Mouse (Mus musculus) CD4-positive, CD25-positive, alpha-beta regulatory T cell, adult 4 months (primary cell): Measurements from ENCODE around the gene Aldoart2. TPM values are rescaled to one million over a fixed set of nuclear protein-coding genes. Genes with fewer than 3 reads are reported as not detected.
"Not testable (repeated sequence)": the region's sequence is repeated elsewhere in the genome, so short reads cannot be mapped to it uniquely, and the experiment has no call there.

Source experiments
- ATAC-seq: one replicate; pipeline ENCODE4 v1.8.0; 2017
- polyA plus RNA-seq, 2 experiments: library from polyadenylated mRNA; unstranded; fragments of 100-300 nt; shearing (Covaris generic); gene quantifications; one replicate each; pipeline ENCODE4 v1.2.1; 2017

Aldoart2 gene
- polyA plus RNA-seq, result under 1 TPM in 1 of 2 experiments, not detected in 1; 0.26 TPM

DNA sequence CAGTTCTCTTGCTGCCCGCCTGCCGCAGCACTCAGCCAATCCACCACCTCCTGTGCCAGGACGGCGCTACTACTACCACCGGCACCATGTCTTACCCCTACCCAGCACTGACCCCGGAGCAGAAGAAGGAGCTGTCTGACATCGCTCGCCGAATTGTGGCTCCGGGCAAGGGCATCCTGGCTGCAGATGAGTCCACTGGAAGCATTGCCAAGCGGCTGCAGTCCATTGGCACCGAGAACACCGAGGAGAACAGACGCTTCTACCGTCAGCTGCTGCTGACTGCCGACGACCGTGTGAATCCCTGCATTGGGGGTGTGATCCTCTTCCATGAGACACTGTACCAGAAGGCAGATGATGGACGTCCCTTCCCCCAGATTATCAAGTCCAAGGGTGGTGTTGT, at the start of gene Aldoart2:
Gene Aldoart2, plus strand, starts transcription at position 34 of the 400 bp plus-strand sequence.
- no peak for ATAC-seq

DNA sequence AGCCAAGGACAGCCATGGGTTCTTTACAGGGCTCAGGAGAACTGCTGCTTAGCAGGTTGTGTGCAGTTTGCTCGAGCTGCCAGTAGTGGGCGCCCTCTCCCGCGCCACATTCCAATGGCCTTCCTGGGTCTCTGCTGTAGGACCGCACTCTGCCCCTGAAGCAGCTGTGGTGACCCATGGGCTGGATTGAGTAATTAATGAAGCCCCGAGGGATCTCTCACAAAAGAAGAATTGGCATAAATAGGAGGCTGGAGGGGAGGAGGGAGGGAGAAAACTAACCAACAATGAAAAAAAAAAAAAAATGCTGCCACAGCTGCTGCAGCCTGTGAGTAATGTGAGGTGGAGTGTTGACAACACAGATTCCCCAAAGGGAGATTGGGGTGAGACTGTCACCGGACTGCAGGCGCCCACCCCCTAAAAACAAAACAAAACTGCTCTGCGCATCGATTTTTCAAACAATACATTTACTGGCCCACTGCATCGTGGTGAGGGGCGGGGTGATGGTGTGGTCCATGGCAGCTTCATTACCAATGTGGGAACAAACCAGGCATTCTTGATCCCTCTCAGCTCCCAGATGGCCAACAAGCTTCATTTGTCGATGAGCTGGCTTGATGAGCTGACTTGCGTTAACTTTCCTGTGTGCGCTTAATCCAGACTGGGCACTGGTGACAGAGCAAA, 46.8 kb upstream of the Aldoart2 start:
- no peak for ATAC-seq

DNA sequence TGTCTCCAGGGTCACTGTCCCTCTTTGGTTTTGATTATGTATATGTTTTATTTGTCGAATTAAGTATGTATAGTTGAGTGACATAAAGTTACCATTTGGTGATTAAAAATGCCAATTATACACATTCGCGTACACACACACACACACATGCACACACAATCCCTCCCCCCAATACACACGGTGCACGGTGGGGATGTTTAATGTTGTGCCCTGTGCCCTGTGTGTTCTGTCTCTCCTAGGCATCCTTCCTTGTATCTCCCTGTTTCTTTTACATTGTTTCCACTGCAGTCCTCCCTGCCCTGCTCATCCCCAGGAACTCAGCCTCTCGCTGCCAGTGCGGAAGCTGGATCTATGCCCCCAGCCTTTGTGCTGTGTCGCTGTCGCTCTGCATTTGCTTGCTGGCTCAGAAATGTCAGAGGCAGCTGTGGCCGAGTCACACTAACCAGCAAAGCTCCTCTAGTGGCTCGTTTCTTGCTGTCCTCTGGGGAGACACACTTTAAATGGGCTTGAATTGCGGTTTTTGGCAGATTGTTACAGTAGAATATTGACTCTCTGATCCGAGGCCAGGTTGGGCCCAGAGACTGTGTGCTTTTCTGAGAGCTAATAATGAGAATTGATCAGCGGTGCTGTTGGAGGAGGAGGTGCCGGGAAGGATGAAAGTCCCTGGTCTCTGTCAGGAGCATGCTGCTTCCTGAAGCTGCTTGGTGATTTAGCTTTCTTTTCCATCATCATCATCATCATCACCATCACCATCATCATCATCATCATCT, 37.9 kb upstream of the Aldoart2 start:
- no peak for ATAC-seq

DNA sequence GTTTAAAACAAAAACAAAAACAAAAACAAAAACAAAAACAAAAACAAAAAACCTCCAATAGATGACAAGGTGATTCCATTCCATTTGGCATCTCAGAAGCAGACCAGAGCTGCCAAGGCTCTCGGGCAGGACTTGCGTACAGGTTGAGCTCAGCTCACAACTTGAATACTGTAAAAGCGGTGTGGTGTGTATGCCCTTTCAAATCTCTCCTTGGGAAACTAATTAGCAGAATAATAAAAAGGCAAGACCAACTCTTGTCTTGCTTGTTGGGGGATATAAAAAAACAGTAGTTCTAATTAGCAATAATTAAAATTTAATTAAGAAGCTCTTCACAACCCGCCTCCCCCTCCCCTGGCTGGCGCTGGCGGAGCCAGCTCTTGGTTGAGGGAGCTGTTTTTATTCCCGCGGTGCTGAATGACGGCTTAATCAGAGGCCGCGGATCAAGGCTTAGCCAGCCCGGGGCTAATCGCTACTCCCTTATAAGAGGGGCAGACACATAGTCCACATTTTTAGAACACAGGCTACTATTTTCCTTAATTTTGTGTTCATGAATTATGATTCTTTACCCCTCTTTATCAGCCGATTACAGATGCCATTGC, 28.4 kb upstream of the Aldoart2 start:
- no peak for ATAC-seq

DNA sequence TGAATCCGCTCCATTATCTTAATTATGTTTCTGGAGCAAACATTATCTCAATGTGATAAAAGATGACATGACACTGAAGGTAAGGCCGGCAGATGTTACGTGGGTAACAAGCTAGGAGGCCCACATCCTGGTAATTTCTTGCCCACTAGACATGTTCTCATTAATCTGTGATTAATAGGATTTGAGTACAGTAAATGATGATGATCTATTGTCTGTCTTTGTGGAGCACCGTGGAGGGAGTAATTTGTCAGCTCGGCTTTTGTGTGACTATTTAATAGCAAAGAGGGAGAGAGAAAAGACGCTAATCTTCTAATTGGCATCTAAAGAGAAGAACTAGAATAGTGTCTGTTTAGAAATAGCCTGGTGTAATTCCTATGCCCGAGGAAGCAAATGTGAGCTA, 27.3 kb upstream of the Aldoart2 start:
- ATAC-seq, result no peak

DNA sequence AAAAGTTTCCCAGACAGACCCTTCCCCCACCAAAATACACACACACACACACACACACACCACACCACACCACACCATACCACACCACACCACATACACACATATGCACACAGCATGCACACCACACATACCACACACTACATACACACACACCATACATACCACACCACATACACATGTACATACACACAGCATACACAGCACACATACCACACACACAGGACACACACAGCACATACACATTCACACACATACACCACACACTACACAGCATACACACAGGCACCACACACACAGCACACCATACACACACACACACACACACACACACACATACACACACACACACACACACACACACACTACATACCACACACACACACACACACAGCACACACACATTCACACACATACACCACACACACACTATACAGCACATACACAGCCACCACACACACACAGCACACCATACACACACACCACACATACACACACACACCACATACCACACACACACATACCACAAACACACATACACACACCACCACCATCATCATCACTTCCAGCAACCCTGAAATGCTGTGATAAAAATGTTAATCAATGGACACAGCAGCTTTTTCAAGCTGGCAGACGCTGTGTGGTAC, 26.6 kb upstream of the Aldoart2 start:
- ATAC-seq, result no peak

GRCm38 (mm10) chr12:55539157-55539556, 25.9 kb upstream of the Aldoart2 start:
- ATAC-seq, result no peak

DNA sequence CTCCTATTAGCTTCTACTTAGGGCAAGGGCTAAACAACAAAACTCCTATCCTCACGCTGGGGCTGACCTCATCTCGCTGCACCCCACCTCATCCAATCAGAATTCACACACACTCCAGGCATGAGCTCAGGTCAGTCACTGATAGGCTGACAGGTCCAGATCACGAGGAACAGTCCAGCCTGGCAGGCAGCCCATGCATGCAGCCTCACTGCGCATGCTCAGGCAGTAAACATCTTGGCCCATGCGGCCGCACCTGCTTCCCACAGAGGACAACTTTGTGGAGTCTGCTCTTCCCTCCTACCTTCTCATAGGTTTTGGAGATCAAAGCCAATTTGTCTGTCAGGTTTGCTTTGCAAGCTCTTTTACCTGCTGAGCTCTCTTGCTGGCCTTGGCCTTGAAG, 10.1 kb upstream of the Aldoart2 start:
- ATAC-seq, result not testable (repeated sequence)

GRCm38 (mm10) chr12:55557866-55558265, 7.2 kb upstream of the Aldoart2 start:
- ATAC-seq, result no peak

DNA sequence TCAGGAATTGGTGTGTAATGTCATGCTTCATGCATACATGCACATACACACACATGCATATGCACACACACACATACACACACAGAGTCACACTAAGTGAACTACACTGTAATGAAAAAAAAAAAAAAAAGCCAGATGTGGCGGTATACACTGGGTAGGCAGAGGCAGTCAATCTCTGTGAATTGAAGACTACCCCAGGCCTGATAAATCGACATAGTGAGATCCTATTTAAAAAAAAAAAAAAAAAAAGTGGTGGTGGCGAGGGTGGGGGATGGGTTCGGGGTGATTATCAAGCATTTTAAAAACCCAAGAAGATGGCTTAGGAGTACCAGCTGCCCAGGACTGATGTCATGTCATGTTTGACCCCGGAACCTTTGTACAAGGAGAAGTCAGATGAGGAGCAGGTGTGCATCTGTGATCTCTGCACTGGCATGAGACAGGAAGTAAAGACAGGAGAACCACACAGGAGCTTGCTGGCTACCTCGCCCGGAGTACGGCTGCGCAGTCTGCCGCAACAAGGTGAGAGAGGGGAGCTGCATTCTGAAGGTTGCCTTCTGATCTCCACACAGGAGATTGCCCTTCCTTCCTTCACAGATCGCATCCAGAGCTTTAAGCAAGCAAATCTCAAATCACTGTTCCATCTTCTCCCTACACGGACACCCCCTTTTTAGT, 5.7 kb upstream of the Aldoart2 start:
- no peak for ATAC-seq

DNA sequence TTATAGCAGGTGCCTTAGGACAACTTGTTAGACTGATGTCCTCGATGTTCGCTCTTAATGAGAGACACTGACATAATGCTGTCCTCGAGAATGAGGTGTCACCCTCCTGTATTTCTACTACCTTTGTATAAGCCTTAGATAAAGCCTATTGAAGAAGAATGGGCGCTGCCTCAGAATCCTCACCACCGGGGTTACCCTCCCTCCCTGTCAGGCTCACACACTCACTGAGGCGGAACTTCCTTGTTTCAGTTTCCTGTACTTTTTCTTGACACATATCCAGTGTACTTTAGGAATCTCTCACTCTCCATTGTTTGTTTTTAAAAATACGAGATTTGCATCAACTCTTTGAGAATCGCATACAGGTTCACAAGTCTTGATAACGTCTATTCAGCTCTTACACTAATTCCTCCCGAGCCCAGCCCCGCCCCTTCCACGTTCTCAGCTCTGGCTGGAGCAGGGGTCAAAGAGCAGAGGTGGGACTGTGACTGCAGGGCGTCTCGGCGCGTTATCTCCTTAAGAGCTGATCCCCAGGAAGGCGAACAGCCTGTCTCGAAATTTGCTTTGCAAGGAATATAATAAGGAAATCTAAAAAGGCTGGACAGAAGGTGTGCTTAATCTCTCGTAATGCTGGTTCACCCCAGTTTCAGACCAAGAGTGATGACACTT, 4.9 kb upstream of the Aldoart2 start:
- ATAC-seq, result peak; percentile 79

DNA sequence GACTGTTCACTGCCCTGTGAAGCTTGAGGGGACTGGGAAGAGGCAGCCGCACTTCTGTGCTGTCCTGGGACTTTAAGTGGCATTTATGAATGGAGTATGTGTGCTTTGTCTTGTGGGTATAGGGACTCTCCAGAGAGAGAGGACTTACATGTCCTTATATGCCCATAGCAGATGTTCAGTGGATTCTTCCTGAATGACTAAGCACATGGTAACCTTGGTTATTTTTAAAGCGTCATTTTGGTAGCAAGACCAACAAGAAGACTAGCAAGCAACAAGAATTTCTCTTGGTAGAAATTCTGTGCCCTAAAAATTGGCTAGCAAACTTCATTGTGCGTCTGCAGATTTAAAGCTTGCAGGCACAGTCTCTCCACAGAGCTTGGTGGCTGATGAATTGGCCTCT, 1.3 kb upstream of the Aldoart2 start:
- ATAC-seq, result no peak

- ATAC-seq, result no peak
Measured at GRCm38 (mm10) chr12:55564187-55564963, 664 bp upstream of the Aldoart2 start.

DNA sequence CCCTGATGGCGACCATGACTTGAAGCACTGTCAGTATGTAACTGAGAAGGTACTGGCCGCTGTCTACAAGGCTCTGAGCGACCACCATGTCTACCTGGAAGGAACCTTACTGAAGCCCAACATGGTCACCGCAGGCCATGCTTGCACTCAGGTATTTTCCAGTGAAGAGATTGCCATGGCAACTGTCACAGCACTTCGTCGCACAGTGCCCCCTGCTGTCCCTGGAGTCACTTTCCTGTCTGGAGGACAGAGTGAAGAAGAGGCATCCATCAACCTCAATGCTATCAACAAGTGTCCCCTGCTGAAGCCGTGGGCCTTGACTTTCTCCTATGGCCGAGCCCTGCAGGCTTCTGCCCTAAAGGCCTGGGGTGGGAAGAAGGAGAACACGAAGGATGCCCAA, 828 bp downstream of the Aldoart2 start:
- no peak for ATAC-seq

DNA sequence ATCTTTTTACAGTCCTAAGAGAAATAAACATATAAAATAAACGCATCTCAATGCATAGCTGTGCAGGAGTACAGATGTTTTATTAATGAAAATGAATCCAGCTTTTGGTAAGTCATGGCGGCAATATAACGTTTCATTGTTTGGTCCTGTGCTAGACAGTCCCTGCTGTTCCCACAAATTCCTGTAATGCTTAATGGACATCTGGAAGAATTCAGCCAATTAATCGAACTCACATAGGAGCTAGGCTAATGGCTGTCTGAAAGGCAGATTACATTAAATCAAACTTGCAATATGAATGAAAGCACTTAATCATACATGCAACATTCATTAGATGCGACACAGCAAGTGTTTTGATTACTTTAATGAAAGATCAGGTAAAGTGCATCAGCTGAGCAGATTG, 1.8 kb downstream of the Aldoart2 start:
- no peak for ATAC-seq

GRCm38 (mm10) chr12:55568466-55568865, 3.4 kb downstream of the Aldoart2 start:
- no peak for ATAC-seq

DNA sequence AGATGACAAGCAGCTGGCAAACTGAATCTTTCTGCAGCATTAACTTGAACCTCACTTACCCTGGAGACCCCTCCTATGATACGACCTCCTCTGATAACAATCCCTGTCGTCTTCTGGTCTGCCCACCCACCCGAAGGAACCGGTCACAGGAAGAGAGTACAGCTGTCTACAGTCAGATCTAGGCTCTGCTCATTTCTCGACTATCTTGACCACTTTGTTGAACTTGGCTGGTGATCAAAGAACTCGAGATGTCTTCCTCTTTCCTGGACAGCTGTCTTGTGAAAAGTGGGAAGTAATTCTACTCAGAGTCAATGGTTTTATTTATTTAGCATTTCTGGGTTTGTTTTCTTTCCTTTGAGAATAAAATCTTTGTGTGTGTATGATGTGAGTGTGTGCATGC, 4.6 kb downstream of the Aldoart2 start:
- no peak for ATAC-seq

DNA sequence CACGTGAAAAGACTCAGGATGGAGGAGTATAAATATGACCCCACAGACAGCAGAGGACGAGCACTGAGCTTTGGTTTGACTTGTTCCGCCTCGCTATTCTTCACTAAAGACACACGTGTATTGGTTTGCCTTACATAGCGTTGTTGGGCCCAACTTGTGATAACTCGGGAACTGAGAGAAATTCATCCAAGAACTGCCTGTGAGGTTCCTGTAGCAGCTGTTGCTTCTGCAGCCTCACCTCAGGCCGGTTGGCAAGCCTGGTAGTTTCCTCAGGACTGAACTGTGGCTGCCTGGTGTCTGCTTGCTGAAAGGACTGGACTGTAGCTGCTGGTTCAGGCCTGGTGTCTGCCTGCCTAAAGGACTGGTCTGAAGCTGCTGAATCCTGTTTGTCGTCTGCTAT, 5.6 kb downstream of the Aldoart2 start:
- ATAC-seq, result no peak

GRCm38 (mm10) chr12:55571181-55571580, 6.1 kb downstream of the Aldoart2 start:
- no peak for ATAC-seq

GRCm38 (mm10) chr12:55571661-55572060, 6.6 kb downstream of the Aldoart2 start:
- ATAC-seq, result no peak

DNA sequence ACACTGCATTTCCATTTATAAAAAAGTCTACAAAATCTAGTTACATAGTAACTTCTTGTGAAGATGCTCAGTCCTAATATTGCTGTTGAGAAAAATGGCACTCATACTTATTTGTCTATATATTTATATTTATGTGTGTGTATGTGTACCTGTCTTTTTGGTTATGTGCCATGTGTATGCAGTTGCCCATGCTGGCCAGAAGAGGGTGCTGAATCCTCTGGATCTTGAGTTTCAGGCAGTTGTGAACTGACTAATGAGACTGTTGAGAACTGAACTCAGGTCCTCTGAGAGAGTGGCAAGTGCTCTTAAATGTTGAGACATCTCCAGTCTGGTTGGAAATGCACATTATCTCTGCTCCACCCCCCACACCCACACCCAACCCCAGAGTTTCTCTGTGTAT, 8.1 kb downstream of the Aldoart2 start:
- ATAC-seq, result no peak
